10 mouse cellular contexts compared by ENCODE assay signal in genomic region chr10:96080440-96081381, GRCm38 (mm10). TPM values are rescaled to one million over a fixed set of nuclear protein-coding genes. Genes with fewer than 3 reads are reported as not detected.
DNase-seq lines count a peak whose midpoint lies in the region; ATAC-seq and TF ChIP-seq lines count a peak whose summit lies in the region.
"Had no signal": no experiment of that assay in that cellular context is flagged by ENCODE, and none has a peak within 500 bp of the region (broad histone marks: within the 10 kb centered on the region; RNA-seq: fewer than 3 reads in every experiment).

No protein-coding gene starts in this region.

- H3K4me3 ChIP-seq in thymus, adult 2 months (ENCODE audit: control insufficient read depth, insufficient read depth, low read length), result no peak overlapping the region
- H3K4me3 ChIP-seq in heart, postnatal 0 days (ENCODE audit: low read depth, low read length), result no peak overlapping the region

- no peaks in the 10 kb centered on the region for H3K27me3 ChIP-seq in thymus, adult 2 months (ENCODE audit: control insufficient read depth, insufficient read depth, low read length)
- no peaks in the 10 kb centered on the region for H3K27me3 ChIP-seq in heart, postnatal 0 days (ENCODE audit: control insufficient read depth, insufficient read depth, low read length)

- DNase-seq in adrenal gland, postnatal 14 days, result peak; percentile 33
- DNase-seq in adrenal gland, postnatal 4 days (ENCODE audit: low spot score in 2 of 2), result no peak
- peak; percentile 30 for DNase-seq in thymus, adult 2 months
- no peak for DNase-seq in thymus, postnatal 36 days
- DNase-seq in heart, postnatal 0 days (ENCODE audit: low spot score), result peak; percentile 65
- no peak for DNase-seq in neural tube, embryonic 10.5 days (ENCODE audit: extremely low spot score, low spot score)
- DNase-seq in frontal cortex, postnatal 10 days (ENCODE audit: low spot score in 2 of 2), result no peak

- H3K36me3 ChIP-seq in thymus, adult 2 months (ENCODE audit: control insufficient read depth, insufficient read depth, low read length), result no peaks in the 10 kb centered on the region
- H3K36me3 ChIP-seq in heart, postnatal 0 days (replicated peaks; ENCODE audit: control insufficient read depth, insufficient read depth, low read length), result no peaks in the 10 kb centered on the region

- H3K4me1 ChIP-seq in thymus, adult 2 months (replicated peaks; ENCODE audit: control insufficient read depth, insufficient read depth, low read length), result no peaks in the 10 kb centered on the region
- no peaks in the 10 kb centered on the region for H3K4me1 ChIP-seq in heart, postnatal 0 days (ENCODE audit: control insufficient read depth, insufficient read depth)

- ATAC-seq in heart, postnatal 0 days (ENCODE audit: insufficient read depth, low read depth), result no peak
- ATAC-seq in megakaryocyte-erythroid progenitor cell, adult 5-6 weeks (replicated peaks; ENCODE audit: low FRiP score, low TSS enrichment, poor library complexity, severe bottlenecking), result 0 out of 2 replicates have a peak, but pooled peaks have one; percentile 42

- no peak overlapping the region for H3K27ac ChIP-seq in thymus, adult 2 months (ENCODE audit: control insufficient read depth, insufficient read depth, low read length)
- H3K27ac ChIP-seq in heart, postnatal 0 days (ENCODE audit: low read depth), result no peak overlapping the region

- WGBS in thymus, adult 2 months, result 52% methylated on average over 21 of the region's 21 CpGs
- 46% methylated on average over 21 of the region's 21 CpGs for WGBS in heart, postnatal 0 days

- TF ChIP-seq POLR2A in thymus, adult 2 months (IDR thresholded peaks at IDR 0.05; ENCODE audit: control insufficient read depth, extremely low read depth, insufficient read depth, low read length, poor library complexity), result no peak

- TF ChIP-seq CTCF in thymus, adult 2 months (IDR thresholded peaks at IDR 0.05; ENCODE audit: borderline replicate concordance, control insufficient read depth, extremely low read depth, insufficient read depth, low read length, poor library complexity), result no peak
- TF ChIP-seq CTCF in heart, postnatal 0 days (IDR thresholded peaks at IDR 0.05; ENCODE audit: low read depth), result peak; percentile 69

- no peak overlapping the region for H3K9ac ChIP-seq in heart, postnatal 0 days (replicated peaks; ENCODE audit: low read depth, low read length)

- H3K9me3 ChIP-seq in heart, postnatal 0 days (replicated peaks; ENCODE audit: control insufficient read depth, low read length), result no peaks in the 10 kb centered on the region

- TF ChIP-seq EP300 in heart, postnatal 0 days (IDR thresholded peaks at IDR 0.05; ENCODE audit: low read depth), result no peak

- H3K4me2 ChIP-seq in heart, postnatal 0 days (ENCODE audit: low read depth, low read length), result no peak overlapping the region

RNA-seq across cellular contexts. Expression of gene Gm5426, which starts 55.7 kb away (rescaled TPM):
- total RNA-seq in adrenal gland, postnatal 14 days (2021), result not detected in 2 replicates
- not detected for total RNA-seq in adrenal gland, postnatal 4 days (2021)
- not detected in 2 replicates for polyA plus RNA-seq in thymus, adult 2 months (2012; rRNA removed)
- not detected in 2 replicates for total RNA-seq in heart, postnatal 0 days (2014; rRNA removed; ENCODE audit: low replicate concordance)
- polyA plus RNA-seq in heart, postnatal 0 days (2015; fragmentation: Nextera tagmentation; extraction: Ambion mirVana), result not detected in 2 replicates
- total RNA-seq in megakaryocyte-erythroid progenitor cell, adult 5-6 weeks (2014; fragmentation: Nextera tagmentation), result not detected in 2 replicates
- not detected in 2 replicates for total RNA-seq in megakaryocyte-erythroid progenitor cell, adult 5-6 weeks (2017)
- total RNA-seq: left cerebral cortex, postnatal 25 days had no signal
- polyA plus RNA-seq: stomach, embryonic 14.5 days had no signal

Comparison
In these comparisons a context has a peak if more than half of its experiments do, and no peak if none do; other contexts are left out.
1. DNase-seq: peak in adrenal gland, postnatal 14 days (single experiment), thymus, adult 2 months (single experiment) and heart, postnatal 0 days (single experiment); none in adrenal gland, postnatal 4 days (0 of 2), thymus, postnatal 36 days (0 of 2), neural tube, embryonic 10.5 days (single experiment) and frontal cortex, postnatal 10 days (0 of 2).